ENCODE assay signal across 8 mouse cellular contexts in genomic region chr4:151058634-151059033, GRCm38 (mm10). TPM values are rescaled to one million over a fixed set of nuclear protein-coding genes. Genes with fewer than 3 reads are reported as not detected.
DNase-seq lines count a peak whose midpoint lies in the region; ATAC-seq lines count a peak whose summit lies in the region.

No protein-coding gene starts in this region.

- H3K9ac ChIP-seq in heart, embryonic 16.5 days (ENCODE audit: low read length): no peak overlapping the region
- H3K9ac ChIP-seq in embryonic facial prominence, embryonic 11.5 days (replicated peaks; ENCODE audit: low read length): peak overlapping the region; percentile 56; the same call in 1 of the 2 replicates
- peak overlapping the region; percentile 41; the same call in 1 of the 2 replicates for H3K9ac ChIP-seq in hindbrain, embryonic 15.5 days
- H3K9ac ChIP-seq in midbrain, embryonic 14.5 days (replicated peaks; ENCODE audit: low read length): peak overlapping the region; percentile 38; the same call in 1 of the 2 replicates

- ATAC-seq in heart, embryonic 16.5 days (replicated peaks; ENCODE audit: extremely low read depth, insufficient read depth, low FRiP score): no peak
- ATAC-seq in embryonic facial prominence, embryonic 11.5 days (replicated peaks; ENCODE audit: insufficient number of reproducible peaks, low FRiP score, low TSS enrichment, low read depth): no peak
- ATAC-seq in hindbrain, embryonic 15.5 days (ENCODE audit: low FRiP score, low read depth): no peak
- no peak for ATAC-seq in midbrain, embryonic 14.5 days (ENCODE audit: low FRiP score, low TSS enrichment)

- H3K27ac ChIP-seq in heart, embryonic 16.5 days (ENCODE audit: low read length): peak overlapping the region; percentile 74
- H3K27ac ChIP-seq in embryonic facial prominence, embryonic 11.5 days (replicated peaks; ENCODE audit: low read depth, low read length): no peak overlapping the region
- H3K27ac ChIP-seq in hindbrain, embryonic 15.5 days (replicated peaks): peak overlapping the region; percentile 96
- H3K27ac ChIP-seq in midbrain, embryonic 14.5 days (replicated peaks; ENCODE audit: low read depth, low read length): peak overlapping the region; percentile 93

- H3K4me1 ChIP-seq in heart, embryonic 16.5 days (ENCODE audit: control insufficient read depth, insufficient read depth, low read length): peaks cover 5% of the 10 kb centered on the region
- H3K4me1 ChIP-seq in embryonic facial prominence, embryonic 11.5 days (ENCODE audit: control insufficient read depth, insufficient read depth, low read length): no peaks in the 10 kb centered on the region
- peaks cover 30% of the 10 kb centered on the region for H3K4me1 ChIP-seq in hindbrain, embryonic 15.5 days (replicated peaks)
- peaks cover 13% of the 10 kb centered on the region for H3K4me1 ChIP-seq in midbrain, embryonic 14.5 days (ENCODE audit: control insufficient read depth, insufficient read depth, low read length)

- peak overlapping the region; percentile 66 for H3K4me2 ChIP-seq in heart, embryonic 16.5 days (ENCODE audit: low read depth, low read length)
- H3K4me2 ChIP-seq in embryonic facial prominence, embryonic 11.5 days (ENCODE audit: low read depth, low read length): peak overlapping the region; percentile 48; the same call in 1 of the 2 replicates
- H3K4me2 ChIP-seq in hindbrain, embryonic 15.5 days: peak overlapping the region; percentile 64
- H3K4me2 ChIP-seq in midbrain, embryonic 14.5 days (ENCODE audit: low read length): peak overlapping the region; percentile 52

- H3K27me3 ChIP-seq in heart, embryonic 16.5 days (ENCODE audit: control insufficient read depth, insufficient read depth, low read length): no peaks in the 10 kb centered on the region
- H3K27me3 ChIP-seq in embryonic facial prominence, embryonic 11.5 days (ENCODE audit: control insufficient read depth, insufficient read depth, low read length): no peaks in the 10 kb centered on the region
- H3K27me3 ChIP-seq in hindbrain, embryonic 15.5 days: no peaks in the 10 kb centered on the region
- H3K27me3 ChIP-seq in midbrain, embryonic 14.5 days (ENCODE audit: control insufficient read depth, insufficient read depth, low read length): no peaks in the 10 kb centered on the region

- WGBS in heart, embryonic 16.5 days: 79% methylated on average over 4 of the region's 4 CpGs
- 81% methylated on average over 4 of the region's 4 CpGs for WGBS in embryonic facial prominence, embryonic 11.5 days
- 76% methylated on average over 4 of the region's 4 CpGs for WGBS in hindbrain, embryonic 15.5 days
- WGBS in midbrain, embryonic 14.5 days: 78% methylated on average over 4 of the region's 4 CpGs

- no peak for DNase-seq in heart, adult 9 months (ENCODE audit: low spot score in 2 of 2)
- DNase-seq in embryonic facial prominence, embryonic 11.5 days (ENCODE audit: low spot score): no peak
- DNase-seq in midbrain, embryonic 14.5 days: no peak
- DNase-seq in embryo, embryonic 9.5 days (ENCODE audit: extremely low spot score): no peak
- DNase-seq in right cerebral cortex, postnatal 10 days (ENCODE audit: low spot score in 2 of 2): no peak
- DNase-seq in cerebellum, adult 18-20 months: no peak

- no peaks in the 10 kb centered on the region for H3K9me3 ChIP-seq in heart, embryonic 16.5 days (replicated peaks; ENCODE audit: control insufficient read depth, low read length)
- no peaks in the 10 kb centered on the region for H3K9me3 ChIP-seq in embryonic facial prominence, embryonic 11.5 days (replicated peaks; ENCODE audit: control insufficient read depth, low read length)
- no peaks in the 10 kb centered on the region for H3K9me3 ChIP-seq in hindbrain, embryonic 15.5 days
- H3K9me3 ChIP-seq in midbrain, embryonic 14.5 days (ENCODE audit: control insufficient read depth, low read length): no peaks in the 10 kb centered on the region

- peaks cover 15% of the 10 kb centered on the region for H3K36me3 ChIP-seq in heart, embryonic 16.5 days (ENCODE audit: control insufficient read depth, insufficient read depth)
- no peaks in the 10 kb centered on the region; the same call in 1 of the 2 replicates for H3K36me3 ChIP-seq in embryonic facial prominence, embryonic 11.5 days (replicated peaks; ENCODE audit: control insufficient read depth, insufficient read depth, low read depth, low read length)
- peaks cover 37% of the 10 kb centered on the region for H3K36me3 ChIP-seq in hindbrain, embryonic 15.5 days
- peaks cover 39% of the 10 kb centered on the region for H3K36me3 ChIP-seq in midbrain, embryonic 14.5 days (ENCODE audit: control insufficient read depth, insufficient read depth, low read length)

- no peak overlapping the region; the same call in 1 of the 2 replicates for H3K4me3 ChIP-seq in heart, embryonic 16.5 days (ENCODE audit: low read length)
- peak overlapping the region; percentile 85; the same call in 1 of the 2 replicates for H3K4me3 ChIP-seq in embryonic facial prominence, embryonic 11.5 days (ENCODE audit: low read depth, low read length)
- peak overlapping the region; percentile 96; the same call in 1 of the 2 replicates for H3K4me3 ChIP-seq in hindbrain, embryonic 15.5 days
- H3K4me3 ChIP-seq in midbrain, embryonic 14.5 days (replicated peaks; ENCODE audit: low read depth, low read length): peak overlapping the region; percentile 87

RNA-seq across cellular contexts. Expression of gene Vamp3, which starts 0.9 kb away (rescaled TPM):
- polyA plus RNA-seq in heart, embryonic 16.5 days (2015; fragmentation: Nextera tagmentation; extraction: Ambion mirVana): 101 and 106 TPM in 2 replicates
- polyA plus RNA-seq in embryonic facial prominence, embryonic 11.5 days (2014; fragmentation: Nextera tagmentation; extraction: Ambion mirVana): 69.9 and 73.4 TPM in 2 replicates
- polyA plus RNA-seq in hindbrain, embryonic 15.5 days (2015; fragmentation: Nextera tagmentation; extraction: Ambion mirVana): 51.9 and 55.3 TPM in 2 replicates
- polyA plus RNA-seq in midbrain, embryonic 14.5 days (2014; fragmentation: Nextera tagmentation; extraction: Ambion mirVana): 30.4 and 34.9 TPM in 2 replicates

RNA-seq across cellular contexts. Expression of gene Per3, which starts 14.2 kb away (rescaled TPM):
- polyA plus RNA-seq in heart, embryonic 16.5 days (2015; fragmentation: Nextera tagmentation; extraction: Ambion mirVana): 6.8 and 6.9 TPM in 2 replicates
- 6.1 and 6.6 TPM in 2 replicates for polyA plus RNA-seq in embryonic facial prominence, embryonic 11.5 days (2014; fragmentation: Nextera tagmentation; extraction: Ambion mirVana)
- polyA plus RNA-seq in hindbrain, embryonic 15.5 days (2015; fragmentation: Nextera tagmentation; extraction: Ambion mirVana): 4.2 and 4.6 TPM in 2 replicates
- polyA plus RNA-seq in midbrain, embryonic 14.5 days (2014; fragmentation: Nextera tagmentation; extraction: Ambion mirVana): 2.3 and 2.5 TPM in 2 replicates

RNA-seq across cellular contexts. Expression of gene Gm13090, which starts 30.7 kb away (rescaled TPM):
- polyA plus RNA-seq in heart, embryonic 16.5 days (2015; fragmentation: Nextera tagmentation; extraction: Ambion mirVana): 0.20 TPM in 1 of 2 replicates, not detected in the other
- polyA plus RNA-seq in embryonic facial prominence, embryonic 11.5 days (2014; fragmentation: Nextera tagmentation; extraction: Ambion mirVana): not detected in 2 replicates
- polyA plus RNA-seq in hindbrain, embryonic 15.5 days (2015; fragmentation: Nextera tagmentation; extraction: Ambion mirVana): not detected in 2 replicates
- 0.50 TPM in 1 of 2 replicates, not detected in the other for polyA plus RNA-seq in midbrain, embryonic 14.5 days (2014; fragmentation: Nextera tagmentation; extraction: Ambion mirVana)
